15 mouse cellular contexts compared by ENCODE assay signal in genomic region chrX:72990581-72990980, GRCm38 (mm10). TPM values are rescaled to one million over a fixed set of nuclear protein-coding genes. Genes with fewer than 3 reads are reported as not detected.
DNase-seq lines count a peak whose midpoint lies in the region.
"Had no signal": no experiment of that assay in that cellular context is flagged by ENCODE, and none has a peak within 500 bp of the region (broad histone marks: within the 10 kb centered on the region; RNA-seq: fewer than 3 reads in every experiment).

No protein-coding gene starts in this region.

- DNase-seq in adrenal gland, adult (ENCODE audit: inconsistent age in 2 of 2, low spot score in 1 of 2), result peak; percentile 40 to 51
- no peak for DNase-seq in adrenal gland, postnatal 4 days (ENCODE audit: low spot score in 2 of 2)
- DNase-seq in 3T3-L1 (ENCODE audit: low read depth, low spot score), result peak; percentile 64
- peak; percentile 55 for DNase-seq in adrenal gland, postnatal 10 days
- DNase-seq in brain, adult 2 months (ENCODE audit: low read depth, low spot score), result peak; percentile 30
- no peak for DNase-seq in layer of hippocampus, adult 11-12 months (ENCODE audit: low spot score)
- DNase-seq in cerebellum, adult 9-11 months, result no peak
- DNase-seq: cerebellum, adult 11 months; cerebellum, adult 8-10 months; cerebellum, postnatal 36 days; gastrocnemius, postnatal 14 days; heart, postnatal 36 days; kidney, adult 9 months had no signal

RNA-seq across cellular contexts. Expression of gene Zfp185, which starts 3.4 kb away (rescaled TPM):
- total RNA-seq in adrenal gland, postnatal 4 days (2021), result 1 to 10 TPM; 5.3 to 7.2 TPM
- 1 to 10 TPM; 4.1 to 4.4 TPM for total RNA-seq in adrenal gland, postnatal 10 days (2021)
- total RNA-seq: MEL had no signal

RNA-seq across cellular contexts. Expression of gene Pnma5, which starts 46.3 kb away (rescaled TPM):
- total RNA-seq in adrenal gland, postnatal 4 days (2021), result under 1 TPM in 1 of 2 experiments, not detected in 1; 0.20 TPM
- under 1 TPM; 0.12 to 0.18 TPM for total RNA-seq in adrenal gland, postnatal 10 days (2021)
- total RNA-seq: gastrocnemius, postnatal 14 days; heart, adult 8-10 months; heart, postnatal 36 days had no signal

Comparison
In these comparisons a context has a peak if more than half of its experiments do, and no peak if none do; other contexts are left out.
1. DNase-seq: peak in adrenal gland, adult (2 of 2), 3T3-L1 (single experiment), adrenal gland, postnatal 10 days (single experiment) and brain, adult 2 months (single experiment); none in adrenal gland, postnatal 4 days (0 of 2), layer of hippocampus, adult 11-12 months (single experiment) and cerebellum, adult 9-11 months (single experiment).